Mouse (Mus musculus) CD4-positive, CD25-positive, alpha-beta regulatory T cell (primary cell): ENCODE data around the gene Itga8. TPM values are rescaled to one million over a fixed set of nuclear protein-coding genes. Genes with fewer than 3 reads are reported as not detected.

Experiments used
- polyA plus RNA-seq: library from polyadenylated mRNA; unstranded; fragments of 100-300 nt; shearing (Covaris generic); gene quantifications from one replicate; pipeline ENCODE4 v1.2.1, GENCODE M21; 2017

Gene Itga8
- not detected for polyA plus RNA-seq

GRCm38 (mm10) chr2:12301431-12302170 lies at the start of gene Itga8:
TSS of gene Itga8 (minus strand) at chr2:12301922.

Other genes with a start within 250 kb of the Itga8 start
- 40.8 TPM for gene Mindy3, start 117.5 kb upstream of the Itga8 start, polyA plus RNA-seq